Mouse (Mus musculus) midbrain, postnatal 0 days (tissue): Measurements from ENCODE around the gene Tfcp2. TPM values are rescaled to one million over a fixed set of nuclear protein-coding genes. Genes with fewer than 3 reads are reported as not detected.
"Not testable (repeated sequence)": the region's sequence is repeated elsewhere in the genome, so short reads cannot be mapped to it uniquely, and the experiment has no call there.

Experiments used
- ATAC-seq: fragments of 200-750 bp; cut with Nextera tagmentation; 2 replicates; pipeline ENCODE4 v1.8.0; 2017; ENCODE audit warnings: moderate number of reproducible peaks, mild to moderate bottlenecking, moderate TSS enrichment, moderate library complexity; ENCODE audit not compliant: low FRiP score
- DNase-seq: peaks from one replicate; pipeline ENCODE4 v3.0.0-alpha.2; 2015; ENCODE audit warnings: low spot score
- H3K27ac ChIP-seq: fragments of 300-500 bp; sonication (generic); 2 replicates; pipeline ENCODE4 v1.5.1; 2014; ENCODE audit warnings: low read depth, mild to moderate bottlenecking, low read length, mixed read lengths
- H3K27me3 ChIP-seq: fragments of 300-500 bp; sonication (generic); 2 replicates; pipeline ENCODE4 v1.6.1; 2014; ENCODE audit warnings: low read length, control low read depth, mixed read lengths; ENCODE audit not compliant: insufficient read depth
- H3K36me3 ChIP-seq: fragments of 300-500 bp; sonication (generic); 2 replicates; pipeline ENCODE4 v1.6.1; 2014; ENCODE audit warnings: low read length, control low read depth, mixed read lengths; ENCODE audit not compliant: insufficient read depth
- H3K4me1 ChIP-seq: fragments of 300-500 bp; sonication (generic); 2 replicates; pipeline ENCODE4 v1.6.1; 2014; ENCODE audit warnings: mild to moderate bottlenecking, control low read depth, antibody characterized with exemption, low read length, mixed read lengths; ENCODE audit not compliant: insufficient read depth
- H3K4me2 ChIP-seq: fragments of 300-500 bp; sonication (generic); 2 replicates; pipeline ENCODE4 v1.6.1; 2014; ENCODE audit warnings: low read depth, mild to moderate bottlenecking, low read length, mixed read lengths; ENCODE audit not compliant: poor library complexity, severe bottlenecking
- H3K4me3 ChIP-seq: fragments of 300-500 bp; sonication (generic); 2 replicates; pipeline ENCODE4 v1.5.1; 2014; ENCODE audit warnings: low read depth, mild to moderate bottlenecking, low read length, moderate library complexity
- H3K9ac ChIP-seq: fragments of 300-500 bp; sonication (generic); replicated peaks from 2 replicates; pipeline ENCODE4 v1.6.1; 2014; ENCODE audit warnings: mild to moderate bottlenecking, low read length, moderate library complexity, mixed read lengths; ENCODE audit not compliant: poor library complexity, severe bottlenecking
- H3K9me3 ChIP-seq: fragments of 300-500 bp; sonication (generic); 2 replicates; pipeline ENCODE4 v1.6.1; 2016; ENCODE audit warnings: low read length, control low read depth
- CTCF ChIP-seq: IDR thresholded peaks from 2 replicates; pipeline ENCODE4 v1.5.1; 2016; ENCODE audit warnings: antibody characterized with exemption, mild to moderate bottlenecking
- WGBS: fragments of 180-500 bp; shearing (Covaris S2); extraction: QIAGEN DNeasy Blood & Tissue Kit; methylation state at CpG from one replicate; pipeline ENCODE4 v1.1.7; 2014; 5-methylcytosine and 5-hydroxymethylcytosine counted together
- polyA plus RNA-seq: library from polyadenylated mRNA; unstranded; fragments of >200 nt; fragmentation: Nextera tagmentation; extraction: Ambion mirVana; gene quantifications from 2 replicates; pipeline ENCODE4 v1.2.1, GENCODE M21; 2015
- total RNA-seq: library from RNA; depleted of rRNA; stranded (reverse); fragments of >200 nt; gene quantifications from 2 replicates; pipeline ENCODE4 v1.2.3, GENCODE M21; 2014

Tfcp2 gene
- total and polyA plus RNA-seq, 2 experiments from 2014 or later: 30.4 to 36.7 TPM

- DNase-seq (no peak), ATAC-seq (no peak)
- Histone ChIP-seq H3K9me3 (no peaks in the 10 kb centered on the region), H3K27ac (no peak overlapping the region), H3K4me1 (peaks cover 4% of the 10 kb centered on the region; the same call in 1 of the 2 replicates), H3K4me3 (no peak overlapping the region), H3K9ac (no peak overlapping the region), H3K27me3 (no peaks in the 10 kb centered on the region), H3K36me3 (no peaks in the 10 kb centered on the region), H3K4me2 (peak overlapping the region; percentile 89; the same call in 1 of the 2 replicates)
- TF ChIP-seq CTCF: peak; percentile 17; the same call in 1 of the 2 replicates
- WGBS: 88% methylated on average over 4 of the region's 4 CpGs
Observed at GRCm38 (mm10) chr15:100550280-100550679, 1.5 kb downstream of the Tfcp2 start.

GRCm38 (mm10) chr15:100543651-100544030, 8.2 kb downstream of the Tfcp2 start:
- not testable (repeated sequence) for H3K27ac ChIP-seq, ATAC-seq, H3K9ac ChIP-seq, H3K36me3 ChIP-seq, H3K4me1 ChIP-seq, H3K27me3 ChIP-seq, DNase-seq, H3K4me3 ChIP-seq, H3K9me3 ChIP-seq, H3K4me2 ChIP-seq
- 98% methylated on average over 14 of the region's 14 CpGs for WGBS

GRCm38 (mm10) chr15:100542876-100543650, 8.7 kb downstream of the Tfcp2 start:
- not testable (repeated sequence) for H3K27me3 ChIP-seq, H3K4me3 ChIP-seq, H3K4me1 ChIP-seq, H3K4me2 ChIP-seq, H3K27ac ChIP-seq, ATAC-seq, H3K9me3 ChIP-seq, H3K36me3 ChIP-seq, H3K9ac ChIP-seq, DNase-seq
- WGBS: 97% methylated on average over 25 of the region's 28 CpGs

- WGBS: 95% methylated on average over 4 of the region's 4 CpGs
- no peak for DNase-seq
- no peak for ATAC-seq
- Histone ChIP-seq H3K9me3 (no peaks in the 10 kb centered on the region), H3K27me3 (no peaks in the 10 kb centered on the region), H3K4me1 (no peaks in the 10 kb centered on the region), H3K36me3 (no peaks in the 10 kb centered on the region), H3K4me3 (no peak overlapping the region), H3K4me2 (no peak overlapping the region), H3K27ac (no peak overlapping the region), H3K9ac (no peak overlapping the region)
- no peak for TF ChIP-seq CTCF
Observed at GRCm38 (mm10) chr15:100541426-100541825, 10.4 kb downstream of the Tfcp2 start.

- not testable (repeated sequence) for ATAC-seq
- 76% methylated on average over 1 of the region's 1 CpGs for whole genome bisulfite sequencing
Observed at GRCm38 (mm10) chr15:100541001-100541400, 10.8 kb downstream of the Tfcp2 start.

GRCm38 (mm10) chr15:100539411-100539810, 12.4 kb downstream of the Tfcp2 start:
- ATAC-seq (no peak), DNase-seq (no peak)
- no peak for TF ChIP-seq CTCF
- no peak overlapping the region for H3K4me3 ChIP-seq
- H3K27me3 ChIP-seq: no peaks in the 10 kb centered on the region
- H3K9me3 ChIP-seq: no peaks in the 10 kb centered on the region
- H3K36me3 ChIP-seq: no peaks in the 10 kb centered on the region
- no peak overlapping the region for H3K27ac ChIP-seq
- H3K9ac ChIP-seq: no peak overlapping the region
- no peak overlapping the region for H3K4me2 ChIP-seq
- H3K4me1 ChIP-seq: no peaks in the 10 kb centered on the region
- WGBS: 96% methylated on average over 9 of the region's 9 CpGs

More at GRCm38 (mm10) chr15:100541001-100541400, 10.8 kb downstream of the Tfcp2 start:
- H3K9me3 ChIP-seq, H3K36me3 ChIP-seq, H3K4me3 ChIP-seq, H3K27ac ChIP-seq, H3K4me2 ChIP-seq, H3K4me1 ChIP-seq, H3K9ac ChIP-seq, H3K27me3 ChIP-seq, DNase-seq: not testable (repeated sequence)
